Mouse (Mus musculus) 3T3-L1 (cell line): ENCODE data around the gene Bcl2l11.

Experiments
- DNase-seq: peaks from one replicate; pipeline ENCODE4 v3.0.0-alpha.2; 2015; ENCODE audit warnings: low read depth, low spot score

Gene Bcl2l11

GRCm38 (mm10) chr2:128138924-128139323 is 13.1 kb downstream of the Bcl2l11 start:
- DNase-seq, result no peak

- no peak for DNase-seq
Observed at GRCm38 (mm10) chr2:128139781-128140180, 13.9 kb downstream of the Bcl2l11 start.

- no peak for DNase-seq
Observed at GRCm38 (mm10) chr2:128140183-128140582, 14.3 kb downstream of the Bcl2l11 start.

- no peak for DNase-seq
Observed at GRCm38 (mm10) chr2:128143992-128144391, 18.2 kb downstream of the Bcl2l11 start.

GRCm38 (mm10) chr2:128145433-128145832 is 19.6 kb downstream of the Bcl2l11 start:
- DNase-seq, result peak; percentile 55

- DNase-seq, result no peak
Observed at GRCm38 (mm10) chr2:128149596-128149995, 23.8 kb downstream of the Bcl2l11 start.

GRCm38 (mm10) chr2:128152211-128152610 is 26.4 kb downstream of the Bcl2l11 start:
- no peak for DNase-seq

GRCm38 (mm10) chr2:128152845-128153550 is 27.2 kb downstream of the Bcl2l11 start:
- DNase-seq, result no peak

- DNase-seq, result no peak
Observed at GRCm38 (mm10) chr2:128153551-128153910, 27.7 kb downstream of the Bcl2l11 start.

GRCm38 (mm10) chr2:128155412-128156066 is 29.7 kb downstream of the Bcl2l11 start:
- no peak for DNase-seq

GRCm38 (mm10) chr2:128156067-128156462 is 30.2 kb downstream of the Bcl2l11 start:
- no peak for DNase-seq

- no peak for DNase-seq
Observed at GRCm38 (mm10) chr2:128156557-128157412, 30.9 kb downstream of the Bcl2l11 start.

- DNase-seq, result no peak
Observed at GRCm38 (mm10) chr2:128158734-128159410, 33.0 kb downstream of the Bcl2l11 start.

- DNase-seq, result no peak
Observed at GRCm38 (mm10) chr2:128159619-128160125, 33.8 kb downstream of the Bcl2l11 start.

- DNase-seq, result no peak
Observed at GRCm38 (mm10) chr2:128163177-128163576, 37.3 kb downstream of the Bcl2l11 start.

- DNase-seq, result peak; percentile 22
Observed at GRCm38 (mm10) chr2:128166623-128167423, 41.0 kb downstream of the Bcl2l11 start.

- no peak for DNase-seq
Observed at GRCm38 (mm10) chr2:128167930-128168329, 42.1 kb downstream of the Bcl2l11 start.

GRCm38 (mm10) chr2:128169486-128169885 is 43.6 kb downstream of the Bcl2l11 start:
- no peak for DNase-seq

- no peak for DNase-seq
Observed at GRCm38 (mm10) chr2:128169972-128170371, 44.1 kb downstream of the Bcl2l11 start.

GRCm38 (mm10) chr2:128170614-128171013 is 44.8 kb downstream of the Bcl2l11 start:
- DNase-seq, result no peak

- DNase-seq, result peak; percentile 15
Observed at GRCm38 (mm10) chr2:128172266-128172665, 46.4 kb downstream of the Bcl2l11 start.
